Mouse (Mus musculus): ENCODE results near the gene Dhrs7b.

DNA sequence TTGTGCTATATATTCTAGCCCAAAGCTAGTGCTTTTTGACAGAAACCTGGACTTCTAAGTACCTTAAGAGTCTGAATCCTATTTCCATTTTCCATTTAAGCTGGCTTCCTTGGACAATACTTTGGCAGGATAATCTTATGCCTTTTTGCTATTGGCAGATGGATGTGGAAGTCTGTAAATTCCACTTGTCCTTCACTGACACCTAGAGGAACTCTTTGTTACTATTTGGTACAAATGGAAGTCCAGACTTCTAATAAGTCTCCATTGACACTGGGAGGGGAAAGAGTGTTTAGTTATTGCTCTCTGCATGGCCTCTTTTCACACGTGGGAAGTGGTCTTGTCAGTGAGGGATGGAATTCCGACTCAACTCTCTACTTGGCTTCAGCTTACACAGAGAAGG is 1.5 kb upstream of the Dhrs7b start:
- peak; percentile 16; the same call in 1 of the 2 replicates for TF ChIP-seq CTCF (IDR thresholded peaks at IDR 0.05; ENCODE audit: low read depth)
- no peak for TF ChIP-seq EP300 (IDR thresholded peaks at IDR 0.05; ENCODE audit: low read depth)
